Mouse (Mus musculus) cerebellum, adult 11-12 months (tissue): Measurements from ENCODE around the gene Ncoa6.
"Not testable (repeated sequence)": the region's sequence is repeated elsewhere in the genome, so short reads cannot be mapped to it uniquely, and the experiment has no call there.

Experiments
- DNase-seq: peaks from one replicate; pipeline ENCODE4 v3.0.0; 2022

The Ncoa6 gene

GRCm38 (mm10) chr2:155473570-155474088 lies at the start of gene Ncoa6:
Gene Ncoa6, minus strand, starts transcription at chr2:155473894.
- peak; percentile 69 for DNase-seq

- DNase-seq, result peak; percentile 35
These were observed 45.0 kb upstream of the Ncoa6 start for GRCm38 (mm10) chr2:155518531-155519270.

- DNase-seq, result peak; percentile 100
These were observed 44.0 kb upstream of the Ncoa6 start, which contains the start of the genes Acss2 and Ggt7 for GRCm38 (mm10) chr2:155517455-155518423. Gene Acss2, plus strand, starts transcription at chr2:155517948. Gene Ggt7, minus strand, starts transcription at chr2:155518237.

GRCm38 (mm10) chr2:155515941-155516340 lies 42.2 kb upstream of the Ncoa6 start:
- DNase-seq, result peak; percentile 73

DNA sequence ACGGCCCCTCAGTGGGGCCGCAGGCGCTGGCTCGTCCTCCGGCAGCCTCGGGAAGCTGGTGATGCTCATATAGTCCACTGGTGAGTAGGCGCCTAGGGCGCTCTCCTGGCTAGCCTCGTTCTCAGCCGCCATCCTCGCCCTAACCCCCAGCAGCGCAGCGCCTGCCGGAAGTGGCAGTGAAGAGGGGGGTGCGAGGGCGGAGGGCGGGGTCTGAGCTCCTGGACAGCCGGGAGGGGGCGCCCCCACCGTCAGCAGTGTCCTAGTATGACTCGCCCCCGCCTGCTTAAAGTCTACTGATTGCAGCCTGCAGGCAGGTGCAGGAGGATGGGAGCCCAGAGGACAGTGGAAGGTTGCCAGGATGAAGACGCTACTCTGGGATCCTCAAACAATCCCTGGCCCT lies 41.0 kb upstream of the Ncoa6 start:
- peak; percentile 93 for DNase-seq

GRCm38 (mm10) chr2:155513543-155513942 lies 39.8 kb upstream of the Ncoa6 start:
- DNase-seq, result peak; percentile 68

GRCm38 (mm10) chr2:155512479-155512878 lies 38.8 kb upstream of the Ncoa6 start:
- peak; percentile 84 for DNase-seq

DNA sequence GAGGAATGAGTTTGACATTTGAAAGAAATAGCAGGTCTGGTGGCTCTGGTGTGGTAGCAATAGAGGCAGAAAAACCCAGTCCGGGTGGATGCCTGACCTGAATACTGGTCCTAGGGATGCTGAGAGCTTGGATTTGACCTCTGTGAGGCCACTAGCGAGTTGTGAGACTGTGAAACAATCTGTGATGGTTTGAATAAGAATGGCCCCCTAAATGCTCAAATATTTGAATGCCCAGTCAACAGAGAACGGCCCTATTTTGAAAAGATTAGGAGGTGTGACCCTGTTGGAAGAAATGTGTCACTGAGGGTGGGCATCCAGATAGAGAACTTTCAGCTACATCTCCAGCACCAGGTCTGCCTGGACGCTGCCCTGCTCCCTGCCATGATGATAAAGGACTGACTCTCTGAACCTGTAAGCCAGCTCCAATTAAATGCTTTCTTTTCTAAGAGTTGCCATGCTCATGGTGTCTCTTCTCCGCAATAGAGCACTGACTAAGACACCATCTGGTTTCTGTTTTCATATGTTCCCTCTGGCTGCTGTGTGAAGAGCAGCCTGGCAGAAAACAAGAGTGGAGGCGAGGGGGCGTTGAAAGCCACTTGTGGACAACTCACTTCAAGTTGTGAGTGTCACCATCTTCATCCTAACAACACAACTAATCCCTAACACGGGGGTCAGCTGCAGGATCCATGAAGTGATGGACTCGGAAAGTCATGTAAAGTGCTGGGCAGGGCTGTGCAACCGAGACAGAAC lies 34.2 kb upstream of the Ncoa6 start:
- no peak for DNase-seq

DNA sequence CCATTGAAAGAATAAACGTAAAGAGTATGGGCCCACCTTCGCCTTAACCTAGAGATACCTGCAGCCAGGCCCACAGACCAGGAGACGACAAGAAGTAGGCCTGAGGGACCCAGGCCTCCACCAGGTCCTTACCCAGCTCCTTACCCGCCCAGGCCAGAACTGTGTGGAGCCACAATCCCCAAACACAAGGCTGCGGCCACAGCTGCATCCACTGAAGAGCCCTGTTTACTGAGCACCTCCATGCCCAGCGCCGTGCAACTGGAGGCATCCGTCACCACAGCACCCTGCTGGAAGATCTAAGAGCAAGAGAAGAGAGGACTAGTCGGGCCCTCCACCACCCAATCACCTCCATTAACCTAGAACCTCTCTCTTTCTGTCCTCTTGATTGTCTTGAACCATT lies 32.1 kb upstream of the Ncoa6 start:
- DNase-seq, result no peak

- DNase-seq, result peak; percentile 68
These were observed 31.0 kb upstream of the Ncoa6 start for GRCm38 (mm10) chr2:155504440-155505355.

- no peak for DNase-seq
These were observed 28.9 kb upstream of the Ncoa6 start for GRCm38 (mm10) chr2:155502596-155502995.

- DNase-seq, result no peak
These were observed 17.3 kb upstream of the Ncoa6 start for GRCm38 (mm10) chr2:155490998-155491397.

- DNase-seq, result no peak
These were observed 8.3 kb upstream of the Ncoa6 start for GRCm38 (mm10) chr2:155482021-155482420.

GRCm38 (mm10) chr2:155472671-155473569 lies 774 bp downstream of the Ncoa6 start:
- DNase-seq, result peak; percentile 46

DNA sequence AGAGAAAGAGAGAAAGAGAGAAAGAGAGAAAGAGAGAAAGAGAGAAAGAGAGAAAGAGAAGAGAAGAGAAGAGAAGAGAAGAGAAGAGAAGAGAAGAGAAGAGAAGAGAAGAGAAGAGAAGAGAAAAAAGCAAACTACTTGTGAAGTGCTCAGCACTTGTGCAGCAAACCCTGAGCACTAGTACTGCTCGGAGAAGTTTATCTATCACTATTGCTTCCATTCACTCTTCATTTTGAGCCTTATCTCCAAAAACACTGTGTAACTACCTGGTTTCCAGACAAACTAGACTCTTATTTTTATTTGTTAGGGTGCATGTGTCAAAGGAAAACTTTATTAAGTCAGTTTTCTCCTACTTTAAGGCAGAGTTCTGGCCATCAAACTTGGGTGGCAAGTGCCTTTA lies 6.8 kb downstream of the Ncoa6 start:
- DNase-seq, result no peak

DNA sequence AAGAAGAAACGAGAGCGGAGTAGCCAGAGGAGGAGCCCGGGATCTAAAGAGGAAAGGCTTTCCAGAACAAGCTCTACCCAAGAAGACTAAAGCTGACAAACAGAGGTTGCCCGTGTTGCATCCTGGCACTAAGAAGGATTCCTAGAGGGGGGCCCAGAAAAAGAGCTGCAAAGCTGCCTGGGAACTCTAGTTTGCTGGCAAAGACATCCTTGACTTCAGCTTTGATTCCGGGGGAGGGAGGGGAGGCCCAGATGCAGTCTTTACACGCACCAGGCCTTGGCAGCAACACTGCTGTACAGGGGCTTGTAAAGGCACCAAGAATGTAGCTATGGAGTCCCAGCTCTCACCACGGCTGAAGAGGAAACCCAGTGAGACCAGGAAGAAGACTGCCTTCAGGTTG lies 20.1 kb downstream of the Ncoa6 start:
- DNase-seq, result no peak

GRCm38 (mm10) chr2:155451256-155451655 lies 22.4 kb downstream of the Ncoa6 start:
- no peak for DNase-seq

DNA sequence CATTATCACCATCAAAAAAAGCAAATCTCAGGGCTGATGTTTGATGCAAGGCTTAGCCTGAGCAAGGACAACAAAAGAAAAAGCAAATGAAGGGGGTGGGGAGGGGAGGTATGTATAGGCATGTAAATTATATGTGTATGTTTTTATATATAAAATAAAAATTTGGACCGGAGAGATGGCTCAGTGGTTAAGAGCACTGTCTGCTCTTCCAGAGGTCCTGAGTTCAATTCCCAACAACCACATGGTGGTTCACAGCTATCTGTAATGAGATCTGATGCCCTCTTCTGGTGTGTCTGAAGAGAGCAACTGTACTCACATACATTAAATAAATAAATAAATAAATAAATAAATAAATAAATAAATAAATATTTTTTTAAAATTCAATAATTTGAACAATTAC lies 25.8 kb downstream of the Ncoa6 start:
- DNase-seq, result not testable (repeated sequence)

DNA sequence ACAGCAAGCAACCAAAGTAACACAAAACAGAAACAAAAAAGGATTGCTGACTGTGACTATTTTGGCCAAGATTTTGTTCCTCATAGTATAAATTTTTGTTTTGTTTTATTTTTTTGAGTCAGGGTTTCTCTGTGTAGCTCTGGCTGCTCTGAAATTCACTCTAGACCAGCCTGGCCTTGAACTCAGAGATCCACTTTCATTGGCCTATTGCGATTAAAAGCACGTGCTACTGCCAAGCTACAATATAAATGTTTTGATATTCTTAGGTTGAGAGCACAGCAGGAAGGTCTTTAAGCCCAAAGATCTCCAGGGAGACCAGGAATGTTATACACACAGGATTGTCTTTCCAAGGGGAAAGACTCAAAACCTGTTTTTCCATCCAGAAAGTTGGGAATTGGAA lies 30.2 kb downstream of the Ncoa6 start:
- no peak for DNase-seq

DNA sequence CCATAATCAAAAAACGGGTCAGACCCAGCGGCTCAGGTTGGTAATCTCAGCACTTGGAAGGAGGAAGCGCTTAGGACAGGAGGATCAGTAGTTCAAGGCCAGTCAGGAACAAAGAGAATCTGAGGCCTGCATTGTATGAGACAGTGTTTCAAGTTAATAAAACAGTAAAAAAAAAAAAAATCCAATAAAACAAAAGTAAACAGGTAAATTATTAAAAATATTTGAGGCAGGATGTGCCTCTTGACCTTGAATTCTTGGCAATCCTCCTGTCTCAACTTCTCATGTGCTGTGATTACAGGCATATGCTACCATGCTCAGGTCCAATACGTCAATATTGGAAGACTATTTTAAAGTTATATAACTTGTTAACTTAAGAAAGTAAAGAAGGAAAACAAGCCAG lies 30.8 kb downstream of the Ncoa6 start:
- no peak for DNase-seq
